Mouse (Mus musculus) retina, adult 2 months (tissue): ENCODE results near the gene Lfng.

Source experiments
- DNase-seq: peaks from one replicate; pipeline ENCODE4 v3.0.0-alpha.2; 2012; ENCODE audit warnings: low read depth, low spot score

The Lfng gene

GRCm38 (mm10) chr5:140607001-140607835 lies at the start of gene Lfng:
TSS of gene Lfng (plus strand) at chr5:140607320.
- DNase-seq: no peak

- no peak for DNase-seq
Observed at GRCm38 (mm10) chr5:140562601-140563000, 44.5 kb upstream of the Lfng start.

- DNase-seq: no peak
Observed at GRCm38 (mm10) chr5:140564896-140565295, 42.2 kb upstream of the Lfng start, which contains the start of gene Grifin. TSS of gene Grifin (minus strand) at chr5:140565071.

- DNase-seq: no peak
Observed at GRCm38 (mm10) chr5:140565451-140565850, 41.7 kb upstream of the Lfng start.

GRCm38 (mm10) chr5:140565856-140566255 lies 41.3 kb upstream of the Lfng start:
- DNase-seq: no peak

GRCm38 (mm10) chr5:140566271-140566670 lies 40.8 kb upstream of the Lfng start:
- DNase-seq: no peak

- no peak for DNase-seq
Observed at GRCm38 (mm10) chr5:140567321-140567720, 39.8 kb upstream of the Lfng start.

- no peak for DNase-seq
Observed at GRCm38 (mm10) chr5:140567751-140568150, 39.4 kb upstream of the Lfng start.

- DNase-seq: no peak
Observed at GRCm38 (mm10) chr5:140568321-140568970, 38.7 kb upstream of the Lfng start.

GRCm38 (mm10) chr5:140569032-140569595 lies 38.0 kb upstream of the Lfng start:
- DNase-seq: no peak

GRCm38 (mm10) chr5:140570223-140570870 lies 36.8 kb upstream of the Lfng start:
- DNase-seq: no peak

GRCm38 (mm10) chr5:140571201-140571600 lies 35.9 kb upstream of the Lfng start:
- DNase-seq: no peak

- DNase-seq: no peak
Observed at GRCm38 (mm10) chr5:140571673-140572072, 35.4 kb upstream of the Lfng start.

GRCm38 (mm10) chr5:140572611-140573010 lies 34.5 kb upstream of the Lfng start:
- DNase-seq: no peak

GRCm38 (mm10) chr5:140575381-140575866 lies 31.7 kb upstream of the Lfng start:
- no peak for DNase-seq

GRCm38 (mm10) chr5:140579221-140579620 lies 27.9 kb upstream of the Lfng start:
- DNase-seq: no peak

- DNase-seq: no peak
Observed at GRCm38 (mm10) chr5:140579771-140580170, 27.3 kb upstream of the Lfng start.

- DNase-seq: no peak
Observed at GRCm38 (mm10) chr5:140581569-140581968, 25.6 kb upstream of the Lfng start.

- DNase-seq: no peak
Observed at GRCm38 (mm10) chr5:140582995-140583731, 24.0 kb upstream of the Lfng start.

- DNase-seq: no peak
Observed at GRCm38 (mm10) chr5:140583732-140584368, 23.3 kb upstream of the Lfng start.
